Mouse (Mus musculus): ENCODE results near the gene Abi2.

- TF ChIP-seq CTCF (conservative IDR thresholded peaks at IDR 0.05; ENCODE audit: low read length): peak; percentile 90
- TF ChIP-seq POU5F1 (IDR thresholded peaks at IDR 0.05; ENCODE audit: borderline replicate concordance, low read length): no peak
Observed at GRCm38 (mm10) chr1:60428932-60429331, 19.5 kb downstream of the Abi2 start.

Data from E14TG2a.4 (cell line).